Comparison of ENCODE assay signal across 11 mouse cellular contexts in genomic region chr9:103996496-103996895, GRCm38 (mm10). TPM values are rescaled to one million over a fixed set of nuclear protein-coding genes. Genes with fewer than 3 reads are reported as not detected.
DNase-seq lines count a peak whose midpoint lies in the region; ATAC-seq and TF ChIP-seq lines count a peak whose summit lies in the region.
"Had no signal": no experiment of that assay in that cellular context is flagged by ENCODE, and none has a peak within 500 bp of the region (broad histone marks: within the 10 kb centered on the region; RNA-seq: fewer than 3 reads in every experiment).

No protein-coding gene starts in this region.

- H3K4me3 ChIP-seq in heart, postnatal 0 days (ENCODE audit: low read depth, low read length): no peak overlapping the region
- H3K4me3 ChIP-seq in midbrain, embryonic 11.5 days (ENCODE audit: low read depth, low read length): no peak overlapping the region
- H3K4me3 ChIP-seq in midbrain, embryonic 16.5 days (ENCODE audit: low read depth, low read length): no peak overlapping the region
- H3K4me3 ChIP-seq: embryonic facial prominence, embryonic 12.5 days; liver, embryonic 13.5 days; stomach, embryonic 15.5 days had no signal

- no peak overlapping the region for H3K27ac ChIP-seq in heart, postnatal 0 days (ENCODE audit: low read depth)
- no peak overlapping the region for H3K27ac ChIP-seq in midbrain, embryonic 11.5 days (ENCODE audit: low read depth, low read length)
- H3K27ac ChIP-seq in midbrain, embryonic 16.5 days (ENCODE audit: low read length): no peak overlapping the region
- H3K27ac ChIP-seq: embryonic facial prominence, embryonic 12.5 days; liver, embryonic 13.5 days; stomach, embryonic 15.5 days had no signal

- H3K9me3 ChIP-seq in heart, postnatal 0 days (replicated peaks; ENCODE audit: control insufficient read depth, low read length): no peaks in the 10 kb centered on the region
- H3K9me3 ChIP-seq in midbrain, embryonic 11.5 days (ENCODE audit: control insufficient read depth, low read length): no peaks in the 10 kb centered on the region
- H3K9me3 ChIP-seq in midbrain, embryonic 16.5 days (replicated peaks; ENCODE audit: control insufficient read depth, low read length, poor library complexity, severe bottlenecking): no peaks in the 10 kb centered on the region
- H3K9me3 ChIP-seq: embryonic facial prominence, embryonic 12.5 days; liver, embryonic 13.5 days; stomach, embryonic 15.5 days had no signal

- intact Hi-C loops in heart, postnatal 25 days (cut with DNase I): loop anchor here (2.0 kb wide), 3 partner anchors 238 to 506 kb away; no protein-coding TSS in a partner anchor

- H3K36me3 ChIP-seq in heart, postnatal 0 days (replicated peaks; ENCODE audit: control insufficient read depth, insufficient read depth, low read length): no peaks in the 10 kb centered on the region
- no peaks in the 10 kb centered on the region for H3K36me3 ChIP-seq in midbrain, embryonic 11.5 days (ENCODE audit: control insufficient read depth, insufficient read depth, low read length)
- H3K36me3 ChIP-seq in midbrain, embryonic 16.5 days (ENCODE audit: control insufficient read depth, insufficient read depth, low read length): no peaks in the 10 kb centered on the region
- H3K36me3 ChIP-seq: embryonic facial prominence, embryonic 12.5 days; liver, embryonic 13.5 days; stomach, embryonic 15.5 days had no signal

- H3K27me3 ChIP-seq in heart, postnatal 0 days (ENCODE audit: control insufficient read depth, insufficient read depth, low read length): 0 out of 2 replicates have a peak, but pooled peaks cover 3% of the 10 kb centered on the region
- H3K27me3 ChIP-seq in midbrain, embryonic 11.5 days (ENCODE audit: control insufficient read depth, insufficient read depth, low read length): no peaks in the 10 kb centered on the region
- H3K27me3 ChIP-seq in midbrain, embryonic 16.5 days (ENCODE audit: control insufficient read depth, insufficient read depth, low read depth, low read length): peaks cover 4% of the 10 kb centered on the region; the same call in 1 of the 2 replicates
- H3K27me3 ChIP-seq: embryonic facial prominence, embryonic 12.5 days; liver, embryonic 13.5 days; stomach, embryonic 15.5 days had no signal

- H3K9ac ChIP-seq in heart, postnatal 0 days (replicated peaks; ENCODE audit: low read depth, low read length): no peak overlapping the region
- H3K9ac ChIP-seq in midbrain, embryonic 11.5 days (ENCODE audit: low read length): no peak overlapping the region
- H3K9ac ChIP-seq in midbrain, embryonic 16.5 days (ENCODE audit: low read depth, low read length): no peak overlapping the region
- H3K9ac ChIP-seq: embryonic facial prominence, embryonic 12.5 days; liver, embryonic 13.5 days; stomach, embryonic 15.5 days had no signal

- peak; percentile 59 for TF ChIP-seq CTCF in heart, postnatal 0 days (IDR thresholded peaks at IDR 0.05; ENCODE audit: low read depth)

- peaks cover 8% of the 10 kb centered on the region; the same call in 1 of the 2 replicates for H3K4me1 ChIP-seq in heart, postnatal 0 days (ENCODE audit: control insufficient read depth, insufficient read depth)
- no peaks in the 10 kb centered on the region for H3K4me1 ChIP-seq in midbrain, embryonic 11.5 days (ENCODE audit: control insufficient read depth, insufficient read depth, low read length)
- H3K4me1 ChIP-seq in midbrain, embryonic 16.5 days (ENCODE audit: control insufficient read depth, insufficient read depth, low read length): no peaks in the 10 kb centered on the region; the same call in 1 of the 2 replicates

- 3% methylated on average over 2 of the region's 2 CpGs for WGBS in heart, postnatal 0 days
- 16% methylated on average over 2 of the region's 2 CpGs for WGBS in midbrain, embryonic 11.5 days
- WGBS in midbrain, embryonic 16.5 days: 8% methylated on average over 2 of the region's 2 CpGs

- DNase-seq in heart, postnatal 0 days (ENCODE audit: low spot score): peak; percentile 74
- DNase-seq in heart, postnatal 25 days (ENCODE audit: low spot score): no peak
- DNase-seq in midbrain, embryonic 11.5 days (ENCODE audit: low spot score, missing footprints): peak; percentile 92
- peak; percentile 83 for DNase-seq in MN1 (ENCODE audit: low spot score)
- peak; percentile 79 to 82 for DNase-seq in cerebellum, postnatal 14 days
- DNase-seq in lung, postnatal 14 days: peak; percentile 65
- no peak for DNase-seq in ovary, postnatal 10 days (ENCODE audit: low spot score)
- DNase-seq: liver, embryonic 13.5 days had no signal

- ATAC-seq in heart, postnatal 0 days (ENCODE audit: insufficient read depth, low read depth): no peak
- no peak for ATAC-seq in midbrain, embryonic 11.5 days (ENCODE audit: low FRiP score)
- ATAC-seq in midbrain, embryonic 16.5 days: no peak

- no peak overlapping the region for H3K4me2 ChIP-seq in heart, postnatal 0 days (ENCODE audit: low read depth, low read length)
- H3K4me2 ChIP-seq in midbrain, embryonic 11.5 days: no peak overlapping the region
- no peak overlapping the region for H3K4me2 ChIP-seq in midbrain, embryonic 16.5 days (ENCODE audit: low read length)
- H3K4me2 ChIP-seq: embryonic facial prominence, embryonic 12.5 days; liver, embryonic 13.5 days; stomach, embryonic 15.5 days had no signal

- no peak for TF ChIP-seq EP300 in heart, postnatal 0 days (IDR thresholded peaks at IDR 0.05; ENCODE audit: low read depth)

RNA-seq across cellular contexts. Expression of gene Nphp3, which starts 5.8 kb away (rescaled TPM):
- 7.7 and 9.8 TPM in 2 replicates for total RNA-seq in heart, postnatal 0 days (2014; rRNA removed; ENCODE audit: low replicate concordance)
- polyA plus RNA-seq in heart, postnatal 0 days (2015; fragmentation: Nextera tagmentation; extraction: Ambion mirVana): 1.7 and 2.0 TPM in 2 replicates
- total RNA-seq in heart, postnatal 25 days (2021): 1 to 10 TPM; 2.1 to 3.5 TPM
- polyA plus RNA-seq in midbrain, embryonic 11.5 days (2014; fragmentation: Nextera tagmentation; extraction: Ambion mirVana): 3.3 and 3.5 TPM in 2 replicates
- polyA plus RNA-seq in midbrain, embryonic 16.5 days (2015; fragmentation: Nextera tagmentation; extraction: Ambion mirVana): 3.1 and 3.2 TPM in 2 replicates

RNA-seq across cellular contexts. Expression of gene Gm28305, which starts 44.0 kb away (rescaled TPM):
- not detected in 2 replicates for total RNA-seq in heart, postnatal 0 days (2014; rRNA removed; ENCODE audit: low replicate concordance)
- not detected in 2 replicates for polyA plus RNA-seq in heart, postnatal 0 days (2015; fragmentation: Nextera tagmentation; extraction: Ambion mirVana)
- not detected for total RNA-seq in heart, postnatal 25 days (2021)
- not detected in 2 replicates for polyA plus RNA-seq in midbrain, embryonic 11.5 days (2014; fragmentation: Nextera tagmentation; extraction: Ambion mirVana)
- not detected in 2 replicates for polyA plus RNA-seq in midbrain, embryonic 16.5 days (2015; fragmentation: Nextera tagmentation; extraction: Ambion mirVana)
- polyA plus RNA-seq: embryonic facial prominence, embryonic 12.5 days; liver, embryonic 13.5 days; stomach, embryonic 15.5 days had no signal

Comparison
In these comparisons a context has a peak if more than half of its experiments do, and no peak if none do; other contexts are left out.
1. DNase-seq: peak in heart, postnatal 0 days (single experiment), midbrain, embryonic 11.5 days (single experiment), MN1 (single experiment), cerebellum, postnatal 14 days (2 of 2) and lung, postnatal 14 days (single experiment); none in heart, postnatal 25 days (single experiment) and ovary, postnatal 10 days (single experiment).